Mouse (Mus musculus): Measurements from ENCODE around the gene Gm3776. TPM values are rescaled to one million over a fixed set of nuclear protein-coding genes. Genes with fewer than 3 reads are reported as not detected.
"Not testable (repeated sequence)": the region's sequence is repeated elsewhere in the genome, so short reads cannot be mapped to it uniquely, and the experiment has no call there.

The Gm3776 gene
- total RNA-seq, 2 experiments from 2014 or later = not detected

GRCm38 (mm10) chr9:78289063-78289462 is 32.1 kb downstream of the Gm3776 start:
- ATAC-seq (replicated peaks; ENCODE audit: low FRiP score, low TSS enrichment, poor library complexity, severe bottlenecking) = not testable (repeated sequence)

- ATAC-seq (replicated peaks; ENCODE audit: low FRiP score, low TSS enrichment, poor library complexity, severe bottlenecking) = not testable (repeated sequence)
These were observed 32.8 kb downstream of the Gm3776 start, which contains the start of gene Gm10639 for GRCm38 (mm10) chr9:78289723-78290122. Gene Gm10639, plus strand, starts transcription at chr9:78289923.

- ATAC-seq (replicated peaks; ENCODE audit: low FRiP score, low TSS enrichment, poor library complexity, severe bottlenecking) = not testable (repeated sequence)
These were observed 35.5 kb downstream of the Gm3776 start for GRCm38 (mm10) chr9:78292462-78292861.

- not testable (repeated sequence) for ATAC-seq (replicated peaks; ENCODE audit: low FRiP score, low TSS enrichment, poor library complexity, severe bottlenecking)
These were observed 36.8 kb downstream of the Gm3776 start for GRCm38 (mm10) chr9:78293683-78294082.

GRCm38 (mm10) chr9:78294781-78295180 is 37.9 kb downstream of the Gm3776 start:
- ATAC-seq (replicated peaks; ENCODE audit: low FRiP score, low TSS enrichment, poor library complexity, severe bottlenecking) = not testable (repeated sequence)

GRCm38 (mm10) chr9:78296089-78296488 is 39.2 kb downstream of the Gm3776 start:
- ATAC-seq (replicated peaks; ENCODE audit: low FRiP score, low TSS enrichment, poor library complexity, severe bottlenecking) = peak; percentile 81

- no peak for ATAC-seq (replicated peaks; ENCODE audit: low FRiP score, low TSS enrichment, poor library complexity, severe bottlenecking)
These were observed 41.3 kb downstream of the Gm3776 start for GRCm38 (mm10) chr9:78298232-78298631.

GRCm38 (mm10) chr9:78299143-78299542 is 42.2 kb downstream of the Gm3776 start:
- not testable (repeated sequence) for ATAC-seq (replicated peaks; ENCODE audit: low FRiP score, low TSS enrichment, poor library complexity, severe bottlenecking)

- not testable (repeated sequence) for ATAC-seq (replicated peaks; ENCODE audit: low FRiP score, low TSS enrichment, poor library complexity, severe bottlenecking)
These were observed 51.2 kb downstream of the Gm3776 start for GRCm38 (mm10) chr9:78308122-78308521.

GRCm38 (mm10) chr9:78314696-78315095 is 57.8 kb downstream of the Gm3776 start, which contains the start of gene Omt2a:
Gene Omt2a, minus strand, starts transcription at chr9:78314796.
- no peak for ATAC-seq (replicated peaks; ENCODE audit: low FRiP score, low TSS enrichment, poor library complexity, severe bottlenecking)

Other genes with a start within 250 kb of the Gm3776 start
- gene Gcm1, start 205.2 kb upstream of the Gm3776 start, total RNA-seq (2014; fragmentation: Nextera tagmentation) = not detected in 2 replicates
- gene Gcm1, start 205.2 kb upstream of the Gm3776 start, total RNA-seq (2017) = not detected in 2 replicates
- 72.9 and 109 TPM in 2 replicates for gene Fbxo9, start 148.1 kb upstream of the Gm3776 start, total RNA-seq (2014; fragmentation: Nextera tagmentation)
- gene Fbxo9, start 148.1 kb upstream of the Gm3776 start, total RNA-seq (2017) = 69.2 and 112 TPM in 2 replicates
- 18.1 and 22.3 TPM in 2 replicates for gene Ick, start 147.9 kb upstream of the Gm3776 start, total RNA-seq (2014; fragmentation: Nextera tagmentation)
- 15.4 and 17.1 TPM in 2 replicates for gene Ick, start 147.9 kb upstream of the Gm3776 start, total RNA-seq (2017)
- gene Gsta4, start 74.4 kb upstream of the Gm3776 start, total RNA-seq (2014; fragmentation: Nextera tagmentation) = 6.5 and 8.4 TPM in 2 replicates
- gene Gsta4, start 74.4 kb upstream of the Gm3776 start, total RNA-seq (2017) = 11.5 and 13.0 TPM in 2 replicates
- gene Gsta1, start 26.5 kb upstream of the Gm3776 start, total RNA-seq (2014; fragmentation: Nextera tagmentation) = not detected in 2 replicates
- gene Gsta1, start 26.5 kb upstream of the Gm3776 start, total RNA-seq (2017) = not detected in 2 replicates
- not detected in 2 replicates for gene Gm10639, start 32.8 kb downstream of the Gm3776 start, total RNA-seq (2014; fragmentation: Nextera tagmentation)
- not detected in 2 replicates for gene Gm10639, start 32.8 kb downstream of the Gm3776 start, total RNA-seq (2017)
- not detected in 2 replicates for gene Omt2a, start 57.7 kb downstream of the Gm3776 start, total RNA-seq (2014; fragmentation: Nextera tagmentation)
- not detected in 2 replicates for gene Omt2a, start 57.7 kb downstream of the Gm3776 start, total RNA-seq (2017)
- gene Omt2b, start 70.5 kb downstream of the Gm3776 start, total RNA-seq (2014; fragmentation: Nextera tagmentation) = not detected in 2 replicates
- not detected in 2 replicates for gene Omt2b, start 70.5 kb downstream of the Gm3776 start, total RNA-seq (2017)
- not detected in 2 replicates for gene Gsta2, start 98.7 kb downstream of the Gm3776 start, total RNA-seq (2014; fragmentation: Nextera tagmentation)
- not detected in 2 replicates for gene Gsta2, start 98.7 kb downstream of the Gm3776 start, total RNA-seq (2017)
- not detected in 2 replicates for gene Dppa5a, start 111.0 kb downstream of the Gm3776 start, total RNA-seq (2014; fragmentation: Nextera tagmentation)
- not detected in 2 replicates for gene Dppa5a, start 111.0 kb downstream of the Gm3776 start, total RNA-seq (2017)
- gene Ooep, start 121.6 kb downstream of the Gm3776 start, total RNA-seq (2014; fragmentation: Nextera tagmentation) = not detected in 2 replicates
- gene Ooep, start 121.6 kb downstream of the Gm3776 start, total RNA-seq (2017) = not detected in 2 replicates
- not detected in 2 replicates for gene Ddx43, start 138.6 kb downstream of the Gm3776 start, total RNA-seq (2014; fragmentation: Nextera tagmentation)
- gene Ddx43, start 138.6 kb downstream of the Gm3776 start, total RNA-seq (2017) = not detected in 2 replicates
- gene Cgas, start 186.1 kb downstream of the Gm3776 start, total RNA-seq (2014; fragmentation: Nextera tagmentation) = 7.4 and 7.5 TPM in 2 replicates
- 6.9 and 8.9 TPM in 2 replicates for gene Cgas, start 186.1 kb downstream of the Gm3776 start, total RNA-seq (2017)
- 30.2 and 38.8 TPM in 2 replicates for gene Mto1, start 191.1 kb downstream of the Gm3776 start, total RNA-seq (2014; fragmentation: Nextera tagmentation)
- 45.1 and 55.7 TPM in 2 replicates for gene Mto1, start 191.1 kb downstream of the Gm3776 start, total RNA-seq (2017)
- gene Gm17324, start 191.7 kb downstream of the Gm3776 start, total RNA-seq (2014; fragmentation: Nextera tagmentation) = not detected in 2 replicates
- 0.65 TPM in 1 of 2 replicates, not detected in the other for gene Gm17324, start 191.7 kb downstream of the Gm3776 start, total RNA-seq (2017)
- 11,779 and 12,959 TPM in 2 replicates for gene Eef1a1, start 232.0 kb downstream of the Gm3776 start, total RNA-seq (2014; fragmentation: Nextera tagmentation)
- 14,853 and 18,691 TPM in 2 replicates for gene Eef1a1, start 232.0 kb downstream of the Gm3776 start, total RNA-seq (2017)